Mouse (Mus musculus) lung, postnatal 4 days (tissue): ENCODE measurements around the gene Pwp2.
"Not testable (repeated sequence)": the region's sequence is repeated elsewhere in the genome, so short reads cannot be mapped to it uniquely, and the experiment has no call there.

ENCODE experiments used
- DNase-seq, 2 experiments: peaks; one replicate each; pipeline ENCODE4 v3.0.0; 2021

The Pwp2 gene

GRCm38 (mm10) chr10:78139572-78140250 lies 45.2 kb downstream of the Pwp2 start:
- no peak for DNase-seq

- peak; percentile 64 to 67 for DNase-seq
Measured at GRCm38 (mm10) chr10:78138812-78139523, 46.0 kb downstream of the Pwp2 start.

- DNase-seq: no peak
Measured at GRCm38 (mm10) chr10:78137191-78137590, 47.8 kb downstream of the Pwp2 start.

GRCm38 (mm10) chr10:78135947-78136346 lies 49.0 kb downstream of the Pwp2 start:
- peak in 1 of 2 experiments; percentile 39 for DNase-seq

GRCm38 (mm10) chr10:78134975-78135798 lies 49.8 kb downstream of the Pwp2 start:
- DNase-seq: peak; percentile 76 to 78

- DNase-seq: peak in 1 of 2 experiments; percentile 37
Measured at GRCm38 (mm10) chr10:78134400-78134799, 50.5 kb downstream of the Pwp2 start.

GRCm38 (mm10) chr10:78129998-78130397 lies 55.0 kb downstream of the Pwp2 start:
- no peak for DNase-seq

GRCm38 (mm10) chr10:78129423-78129822 lies 55.5 kb downstream of the Pwp2 start:
- DNase-seq: no peak

- no peak for DNase-seq
Measured at GRCm38 (mm10) chr10:78128647-78129046, 56.3 kb downstream of the Pwp2 start.

GRCm38 (mm10) chr10:78127931-78128330 lies 57.0 kb downstream of the Pwp2 start:
- DNase-seq: no peak

GRCm38 (mm10) chr10:78127046-78127870 lies 57.7 kb downstream of the Pwp2 start:
- no peak for DNase-seq

- DNase-seq: no peak
Measured at GRCm38 (mm10) chr10:78126311-78126710, 58.6 kb downstream of the Pwp2 start.

- DNase-seq: not testable (repeated sequence)
Measured at GRCm38 (mm10) chr10:78125061-78125460, 59.9 kb downstream of the Pwp2 start.

GRCm38 (mm10) chr10:78124137-78124536 lies 60.8 kb downstream of the Pwp2 start:
- not testable (repeated sequence) for DNase-seq
